ENCODE assay signal across 25 mouse cellular contexts in the genomic region with DNA sequence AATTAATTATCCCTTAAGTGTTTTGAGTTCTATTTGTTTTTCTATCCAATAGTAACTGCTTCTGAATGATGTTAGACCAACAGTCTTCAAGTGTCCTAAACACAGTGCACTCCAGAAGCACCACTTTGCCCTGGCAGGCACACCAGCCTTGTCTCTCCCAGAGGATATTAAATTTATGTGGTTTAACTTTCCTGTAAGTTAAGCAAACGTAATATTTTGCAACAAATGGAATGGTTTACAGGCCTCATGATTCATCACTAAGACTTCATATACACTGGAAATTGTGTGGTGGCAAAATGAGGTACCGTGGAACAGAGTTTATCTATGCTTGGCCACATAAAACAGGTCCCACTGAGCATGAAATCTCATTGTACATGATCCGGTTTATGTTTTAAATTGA.
DNase-seq lines count a peak whose midpoint lies in the region; ATAC-seq and TF ChIP-seq lines count a peak whose summit lies in the region.
"Had no signal": no experiment of that assay in that cellular context is flagged by ENCODE, and none has a peak within 500 bp of the region (broad histone marks: within the 10 kb centered on the region; RNA-seq: fewer than 3 reads in every experiment).

No protein-coding gene starts in this region.

- no peak for ATAC-seq in embryonic facial prominence, embryonic 14.5 days (ENCODE audit: low read depth)
- peak; percentile 35 for ATAC-seq in Patski
- ATAC-seq in forebrain, embryonic 16.5 days = no peak
- ATAC-seq: activated CD4-positive, CD25-positive, alpha-beta regulatory T cell, adult 4 months; forebrain, embryonic 14.5 days; hindbrain, postnatal 0 days; inflammation-experienced regulatory T-cells, adult 6 months; intestine, embryonic 16.5 days had no signal

- POLR2A ChIA-PET in Patski (lab: Charles Lee) = no interaction called here

- no peaks in the 10 kb centered on the region for H3K27me3 ChIP-seq in embryonic facial prominence, embryonic 14.5 days (replicated peaks; ENCODE audit: control insufficient read depth, insufficient read depth, low read length)
- no peaks in the 10 kb centered on the region for H3K27me3 ChIP-seq in embryonic facial prominence, embryonic 10.5 days (replicated peaks; ENCODE audit: low read depth, poor library complexity, severe bottlenecking)
- H3K27me3 ChIP-seq in C2C12 (ENCODE audit: control insufficient read depth, insufficient read depth, insufficient read length) (no peaks in the 10 kb centered on the region), Patski (no peaks in the 10 kb centered on the region)
- no peaks in the 10 kb centered on the region for H3K27me3 ChIP-seq in forebrain, embryonic 16.5 days (replicated peaks; ENCODE audit: control insufficient read depth, insufficient read depth, low read length)
- H3K27me3 ChIP-seq: embryonic facial prominence, embryonic 12.5 days; heart, embryonic 13.5 days had no signal

- DNase-seq in embryonic facial prominence, embryonic 14.5 days (ENCODE audit: low spot score) = peak; percentile 12
- no peak for DNase-seq in embryonic facial prominence, embryonic 10.5 days (ENCODE audit: low spot score)
- no peak for DNase-seq in Patski (ENCODE audit: low read depth, low spot score)
- no peak for DNase-seq in kidney, adult 8-10 months
- DNase-seq in kidney, adult 9 months = no peak
- DNase-seq: adrenal gland, adult 8-10 months; adrenal gland, postnatal 25 days; cerebellum, adult 18-20 months; cerebellum, adult 9-10 months; cerebellum, postnatal 14 days; gastrocnemius, postnatal 25 days; heart, adult 2 months; heart, postnatal 14 days; heart, postnatal 4 days had no signal

- CTCF ChIA-PET in Patski (lab: Charles Lee) = no interaction called here

- no peak overlapping the region for H3K4me3 ChIP-seq in embryonic facial prominence, embryonic 14.5 days (ENCODE audit: low read depth, low read length)
- no peak overlapping the region for H3K4me3 ChIP-seq in embryonic facial prominence, embryonic 10.5 days
- no peak overlapping the region for H3K4me3 ChIP-seq in C2C12 (ENCODE audit: insufficient read depth, poor library complexity, severe bottlenecking)
- H3K4me3 ChIP-seq in forebrain, embryonic 16.5 days (replicated peaks; ENCODE audit: low read length) = no peak overlapping the region
- H3K4me3 ChIP-seq: embryonic facial prominence, embryonic 12.5 days; heart, adult 2 months; heart, embryonic 10.5 days; heart, embryonic 13.5 days had no signal

- 0 out of 2 replicates have a peak, but pooled peaks cover under 1% of the 10 kb centered on the region for H3K36me3 ChIP-seq in embryonic facial prominence, embryonic 14.5 days (ENCODE audit: control insufficient read depth, insufficient read depth, low read length)
- no peaks in the 10 kb centered on the region for H3K36me3 ChIP-seq in embryonic facial prominence, embryonic 10.5 days (replicated peaks)
- H3K36me3 ChIP-seq in C2C12 (ENCODE audit: control insufficient read depth, insufficient read depth) = peaks cover 3% of the 10 kb centered on the region
- no peaks in the 10 kb centered on the region for H3K36me3 ChIP-seq in forebrain, embryonic 16.5 days (ENCODE audit: control insufficient read depth, insufficient read depth)
- H3K36me3 ChIP-seq: embryonic facial prominence, embryonic 12.5 days; heart, embryonic 10.5 days had no signal

- H3K79me2 ChIP-seq in C2C12 (ENCODE audit: control insufficient read depth, insufficient read depth) = no peaks in the 10 kb centered on the region

- H3K79me3 ChIP-seq in C2C12 (ENCODE audit: low read depth) = no peaks in the 10 kb centered on the region

- no peak overlapping the region for H3K27ac ChIP-seq in embryonic facial prominence, embryonic 14.5 days (replicated peaks; ENCODE audit: low read depth, low read length)
- H3K27ac ChIP-seq in embryonic facial prominence, embryonic 10.5 days (replicated peaks) = no peak overlapping the region
- no peak overlapping the region for H3K27ac ChIP-seq in forebrain, embryonic 16.5 days (ENCODE audit: low read length)
- H3K27ac ChIP-seq: embryonic facial prominence, embryonic 12.5 days; heart, adult 2 months; heart, embryonic 10.5 days; heart, embryonic 13.5 days; hindbrain, embryonic 14.5 days; hindbrain, postnatal 0 days had no signal

- TF ChIP-seq CTCF in C2C12 (IDR thresholded peaks at IDR 0.05; ENCODE audit: control insufficient read depth, insufficient read depth, insufficient read length) (no peak), Patski (IDR thresholded peaks at IDR 0.05) (no peak)

- no peak overlapping the region for H3K9ac ChIP-seq in embryonic facial prominence, embryonic 14.5 days (ENCODE audit: low read depth, low read length)
- H3K9ac ChIP-seq in forebrain, embryonic 16.5 days (replicated peaks; ENCODE audit: low read depth, low read length) = no peak overlapping the region
- H3K9ac ChIP-seq: embryonic facial prominence, embryonic 12.5 days; heart, embryonic 13.5 days; hindbrain, embryonic 14.5 days had no signal

- H3K4me2 ChIP-seq in embryonic facial prominence, embryonic 14.5 days (ENCODE audit: low read depth, low read length) = no peak overlapping the region
- no peak overlapping the region for H3K4me2 ChIP-seq in forebrain, embryonic 16.5 days (ENCODE audit: low read length)
- H3K4me2 ChIP-seq: embryonic facial prominence, embryonic 12.5 days; heart, embryonic 13.5 days; hindbrain, embryonic 14.5 days had no signal

- no peaks in the 10 kb centered on the region for H3K9me3 ChIP-seq in embryonic facial prominence, embryonic 14.5 days (ENCODE audit: control insufficient read depth, low read length)
- H3K9me3 ChIP-seq in embryonic facial prominence, embryonic 10.5 days = no peaks in the 10 kb centered on the region
- H3K9me3 ChIP-seq in forebrain, embryonic 16.5 days (ENCODE audit: control insufficient read depth, low read length) = no peaks in the 10 kb centered on the region
- H3K9me3 ChIP-seq: embryonic facial prominence, embryonic 12.5 days; heart, embryonic 10.5 days; heart, embryonic 13.5 days had no signal

- 52% methylated on average over 3 of the region's 3 CpGs for WGBS in embryonic facial prominence, embryonic 14.5 days
- WGBS in embryonic facial prominence, embryonic 10.5 days = 80% methylated on average over 3 of the region's 3 CpGs
- 80% methylated on average over 3 of the region's 3 CpGs for WGBS in forebrain, embryonic 16.5 days

- no peak overlapping the region for H3ac ChIP-seq in C2C12 (ENCODE audit: control insufficient read depth, insufficient read length, low read depth)

- in situ Hi-C loops in Patski (cut with MboI; ENCODE audit: low pct_unique_long_range_greater_than_20kb) = no loop called here

- H3K4me1 ChIP-seq in embryonic facial prominence, embryonic 14.5 days (ENCODE audit: control insufficient read depth, insufficient read depth, low read length) = no peaks in the 10 kb centered on the region
- no peaks in the 10 kb centered on the region for H3K4me1 ChIP-seq in embryonic facial prominence, embryonic 10.5 days
- H3K4me1 ChIP-seq in forebrain, embryonic 16.5 days (replicated peaks; ENCODE audit: control insufficient read depth, insufficient read depth, low read length) = no peaks in the 10 kb centered on the region
- H3K4me1 ChIP-seq: embryonic facial prominence, embryonic 12.5 days; heart, embryonic 10.5 days had no signal

TF ChIP-seq in C2C12, 6 proteins besides CTCF, POLR2A, EP300 and RAD21:
- TF ChIP-seq MAX (IDR thresholded peaks at IDR 0.05) (no peak), USF1 (IDR thresholded peaks at IDR 0.05; ENCODE audit: low read depth) (no peak), CEBPB (IDR thresholded peaks at IDR 0.05; ENCODE audit: low read depth) (peak; percentile 62)
TF ChIP-seq in C2C12: peak in this region for 1.
